Mouse (Mus musculus) A20 (cell line): ENCODE data around the gene Wnt5a.

Experiments
- DNase-seq: peaks from one replicate; pipeline ENCODE4 v3.0.0-alpha.2; 2011; ENCODE audit warnings: low read depth, low spot score

Gene Wnt5a

GRCm38 (mm10) chr14:28504101-28505050 lies at the start of gene Wnt5a:
TSS of gene Wnt5a (plus strand) at chr14:28504750.
- no peak for DNase-seq

- DNase-seq: no peak
Measured at GRCm38 (mm10) chr14:28456372-28457076, 48.0 kb upstream of the Wnt5a start.

DNA sequence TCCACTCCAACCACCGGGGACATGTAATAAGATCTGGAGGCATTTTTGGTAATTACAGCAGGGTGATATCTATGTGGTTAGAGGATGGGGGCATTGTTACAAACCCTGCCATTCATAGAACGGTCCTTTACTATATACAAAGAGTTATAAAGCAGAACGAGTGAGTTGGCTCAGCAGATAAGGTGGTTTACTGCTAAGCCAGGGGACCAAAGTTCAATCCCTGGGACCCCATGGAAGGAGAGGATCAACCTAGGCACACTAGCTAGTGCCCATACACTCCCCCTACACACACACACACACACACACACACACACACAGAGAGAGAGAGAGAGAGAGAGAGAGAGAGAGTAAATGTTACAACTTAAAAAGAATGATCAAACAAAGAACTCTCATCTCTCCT lies 47.1 kb upstream of the Wnt5a start:
- DNase-seq: no peak

DNA sequence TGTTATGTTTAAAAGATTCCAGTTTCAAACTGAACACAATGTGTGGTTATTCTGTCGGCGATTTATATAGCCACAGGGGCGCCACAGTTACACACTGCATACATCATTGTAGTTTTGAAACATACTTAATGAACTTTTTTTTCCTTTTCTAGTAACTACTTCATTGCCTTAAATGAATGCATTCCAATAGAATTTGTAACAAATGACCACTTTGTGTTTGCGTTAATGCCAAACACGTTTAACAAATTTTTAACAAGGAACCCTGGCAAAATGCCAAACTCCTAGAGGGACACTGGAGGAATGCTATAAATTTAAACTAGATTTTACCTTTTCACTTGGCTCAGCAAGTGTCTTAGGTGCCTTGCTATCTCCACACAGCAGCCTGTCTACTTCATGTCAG lies 36.6 kb upstream of the Wnt5a start:
- no peak for DNase-seq

- DNase-seq: no peak
Measured at GRCm38 (mm10) chr14:28469696-28470095, 34.9 kb upstream of the Wnt5a start.

GRCm38 (mm10) chr14:28470212-28470611 lies 34.3 kb upstream of the Wnt5a start:
- DNase-seq: no peak

DNA sequence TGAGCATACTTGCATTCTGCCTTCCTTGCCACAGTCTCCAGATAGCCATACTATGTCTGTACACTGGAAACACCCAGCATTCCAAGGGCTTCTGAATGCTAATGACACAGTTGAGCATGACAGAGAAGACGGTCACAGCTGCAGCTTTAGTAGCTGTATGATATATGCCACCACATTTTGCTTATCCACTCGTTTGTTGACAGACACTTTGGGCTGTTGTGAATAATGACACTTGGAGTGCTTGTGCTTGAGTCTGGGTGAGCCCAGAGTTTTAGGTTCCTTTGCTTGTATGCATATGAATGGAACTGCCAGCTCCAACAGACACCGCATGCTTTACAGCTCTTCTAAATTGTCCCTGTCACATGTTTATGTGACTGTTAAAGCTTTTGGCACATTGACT lies 29.5 kb upstream of the Wnt5a start:
- no peak for DNase-seq

DNA sequence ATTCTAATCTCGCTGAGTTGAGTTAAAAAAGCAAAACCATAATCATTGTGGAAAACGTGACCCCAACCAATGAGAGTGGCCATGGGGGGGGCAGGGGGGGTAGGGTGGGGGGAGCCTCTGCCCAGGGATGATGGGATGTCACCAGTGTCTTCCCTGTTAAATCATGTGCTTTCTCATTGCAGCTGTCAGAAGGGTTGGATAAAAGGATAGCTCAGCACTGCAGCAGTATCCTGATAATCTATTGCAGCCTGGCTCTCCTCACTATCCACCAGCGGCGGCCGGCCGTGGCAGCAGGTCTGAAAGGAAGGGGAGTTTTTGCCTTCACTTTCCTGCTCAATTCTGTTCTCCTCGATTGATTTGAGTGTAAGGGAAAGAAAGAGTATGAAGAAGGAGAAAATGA lies 29.1 kb upstream of the Wnt5a start:
- no peak for DNase-seq

DNA sequence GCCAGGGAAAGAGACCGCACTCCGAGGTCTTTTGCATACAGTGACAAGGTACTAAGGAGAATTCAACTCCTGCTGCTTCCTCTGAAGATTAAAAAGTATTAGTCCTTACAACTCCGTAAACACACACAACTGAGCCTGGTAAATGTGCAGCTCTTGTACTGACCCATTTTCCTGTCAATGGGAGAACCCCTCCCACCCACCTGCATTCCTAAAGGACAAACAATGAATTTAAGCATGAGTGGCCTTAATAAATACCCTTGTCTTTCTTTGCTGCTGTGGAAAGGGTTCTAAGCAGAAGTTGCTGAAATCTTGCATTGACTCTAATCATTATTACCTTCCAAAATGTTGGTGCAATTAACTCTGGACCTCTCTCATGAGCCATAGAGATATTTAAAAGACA lies 27.8 kb upstream of the Wnt5a start:
- DNase-seq: no peak

- no peak for DNase-seq
Measured at GRCm38 (mm10) chr14:28480866-28481265, 23.7 kb upstream of the Wnt5a start.

DNA sequence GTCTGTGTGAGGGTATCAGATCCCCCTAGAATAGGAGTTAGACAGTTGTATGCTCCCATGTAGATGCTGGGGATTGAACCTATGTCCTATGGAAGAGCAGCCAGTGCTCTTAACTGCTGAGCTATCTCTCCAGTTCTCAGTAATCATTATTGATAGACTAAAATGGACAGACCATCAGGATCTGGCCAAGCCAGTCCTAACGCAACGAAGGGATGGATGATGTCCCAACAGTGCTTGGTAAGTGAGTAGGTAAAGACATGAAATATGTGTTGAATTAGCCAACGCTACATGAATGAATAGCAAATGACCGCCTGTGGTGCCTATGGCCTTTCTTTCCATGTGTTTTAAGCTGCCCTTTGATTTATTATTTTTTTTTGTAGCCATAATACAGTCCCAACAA lies 10.7 kb upstream of the Wnt5a start:
- DNase-seq: no peak

DNA sequence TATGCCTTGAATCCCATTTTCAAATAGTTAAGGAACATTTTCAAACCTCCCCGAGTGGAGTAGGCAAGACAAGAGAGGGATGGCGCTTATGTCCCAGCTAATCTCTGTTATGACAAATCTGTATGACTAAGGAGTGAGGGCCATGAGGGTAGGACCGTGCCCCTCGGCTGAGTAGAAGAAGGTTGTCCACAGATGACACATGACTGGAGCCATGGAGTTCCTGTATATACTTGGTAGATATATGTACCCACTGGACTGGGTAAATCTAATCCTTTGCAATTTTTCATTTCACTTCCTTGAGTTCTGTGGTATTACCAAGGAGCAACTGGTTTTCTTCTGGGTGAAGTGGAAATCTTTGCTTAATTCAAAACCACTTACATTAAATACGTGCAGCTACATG lies 10.3 kb upstream of the Wnt5a start:
- DNase-seq: no peak

DNA sequence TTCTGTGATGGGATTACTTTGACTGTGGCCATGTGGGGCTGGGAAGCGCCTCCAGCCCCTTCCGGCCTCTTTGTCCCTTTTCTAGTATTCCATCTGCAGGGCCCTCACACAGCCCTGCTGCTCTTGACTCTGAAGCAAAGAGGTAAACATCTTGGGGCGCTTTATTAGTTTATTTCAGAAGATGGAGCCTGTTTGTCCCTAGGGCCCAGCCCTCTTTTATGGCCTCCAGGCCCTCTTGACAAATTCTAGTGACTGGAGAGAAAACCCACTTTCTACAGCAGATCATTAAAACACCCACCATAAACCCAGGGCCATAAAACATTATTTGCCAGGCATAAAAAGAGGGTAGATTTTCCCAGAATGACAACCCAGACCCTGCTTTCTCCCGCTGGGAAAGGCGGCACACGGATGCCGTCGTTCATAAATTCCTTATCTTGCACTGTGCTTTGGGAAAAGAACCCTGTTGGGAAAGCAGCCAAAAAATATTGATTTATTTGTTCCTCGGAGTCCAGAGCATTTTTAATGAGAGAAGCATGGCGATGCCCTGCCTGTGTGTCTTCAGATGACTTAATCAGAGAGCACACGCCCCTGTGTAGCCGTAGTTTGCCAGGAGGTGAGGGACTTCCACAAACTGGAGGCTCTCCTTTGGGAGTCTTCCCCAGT lies 3.2 kb upstream of the Wnt5a start:
- DNase-seq: no peak

GRCm38 (mm10) chr14:28503276-28503675 lies 1.3 kb upstream of the Wnt5a start:
- no peak for DNase-seq

- no peak for DNase-seq
Measured at GRCm38 (mm10) chr14:28505051-28505585, 568 bp downstream of the Wnt5a start.

DNA sequence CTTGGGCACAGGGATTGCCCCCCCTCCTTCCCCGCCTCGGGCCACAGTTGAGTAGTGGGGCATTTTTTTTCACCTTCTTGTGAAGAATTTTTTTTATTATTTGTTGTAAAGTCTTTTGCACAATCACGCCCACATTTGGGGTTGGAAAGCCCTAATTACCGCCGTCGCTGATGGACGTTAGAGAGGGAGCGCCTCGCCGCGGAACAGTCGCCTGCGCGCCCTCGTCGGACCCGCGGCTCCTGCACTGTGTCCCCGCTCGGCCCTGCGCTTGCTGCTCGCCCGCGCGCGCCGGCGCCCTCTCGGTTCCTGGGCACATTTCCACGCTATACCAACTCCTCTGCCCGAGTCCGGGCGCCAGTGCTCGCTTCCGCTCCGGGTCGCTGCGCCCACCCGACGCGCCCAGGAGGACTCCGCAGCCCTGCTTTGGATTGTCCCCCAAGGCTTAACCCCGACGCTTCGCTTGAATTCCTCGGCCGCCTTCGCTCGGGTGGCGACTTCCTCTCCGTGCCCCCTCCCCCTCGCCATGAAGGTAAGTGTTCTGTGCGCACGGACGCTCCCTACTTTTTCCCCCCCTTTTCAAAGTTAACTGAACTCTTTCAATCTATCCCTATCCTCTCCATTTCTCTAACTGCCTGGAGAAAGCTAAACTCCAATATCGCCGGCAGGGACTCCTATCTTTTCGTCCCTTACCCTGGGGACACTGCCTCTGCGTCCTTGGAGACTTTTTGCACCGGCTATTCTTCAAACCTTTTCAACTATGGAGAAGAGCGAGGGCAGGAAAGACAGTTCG lies 1.2 kb downstream of the Wnt5a start:
- DNase-seq: no peak

DNA sequence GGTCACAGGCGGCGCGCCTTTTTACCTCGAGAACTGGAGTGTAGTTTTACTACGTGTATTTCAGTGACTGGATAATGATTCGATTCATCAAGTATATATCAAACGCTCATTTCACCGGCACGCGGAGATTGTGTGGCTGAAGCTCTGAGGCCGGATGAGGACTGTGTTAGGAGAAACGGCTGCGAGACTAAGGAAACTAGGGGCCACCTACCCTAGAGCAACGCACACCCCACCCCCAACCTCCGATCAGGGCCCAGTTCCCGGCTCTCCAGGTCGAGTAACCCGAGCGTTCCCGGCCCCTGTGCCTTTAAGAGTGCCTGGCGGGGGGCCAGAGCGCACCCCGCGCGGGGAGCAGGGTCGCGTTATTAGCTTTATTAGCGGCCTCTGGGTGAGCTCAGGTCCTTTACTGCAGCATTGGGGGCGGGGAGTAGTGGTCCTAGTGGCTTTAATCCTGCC lies 1.9 kb downstream of the Wnt5a start:
- no peak for DNase-seq

DNA sequence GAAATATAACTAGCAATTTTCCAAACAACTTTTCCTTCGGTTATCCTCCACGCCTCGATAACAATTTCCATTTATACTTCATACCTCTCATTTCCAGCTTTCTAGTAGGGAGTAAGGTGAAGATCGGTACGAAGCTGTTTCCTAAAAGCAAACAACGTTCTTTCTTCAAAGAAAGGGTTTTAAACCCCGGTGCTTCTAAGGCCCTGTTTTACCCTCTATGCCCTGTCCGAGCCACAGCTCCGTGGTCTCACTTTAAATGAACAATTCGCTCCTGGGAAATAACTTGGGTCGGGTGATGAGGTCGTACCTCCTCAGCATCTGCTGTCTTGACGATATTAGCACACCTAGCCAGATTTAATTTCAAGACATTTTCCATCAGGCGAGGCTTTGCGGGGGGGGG lies 2.5 kb downstream of the Wnt5a start:
- no peak for DNase-seq

DNA sequence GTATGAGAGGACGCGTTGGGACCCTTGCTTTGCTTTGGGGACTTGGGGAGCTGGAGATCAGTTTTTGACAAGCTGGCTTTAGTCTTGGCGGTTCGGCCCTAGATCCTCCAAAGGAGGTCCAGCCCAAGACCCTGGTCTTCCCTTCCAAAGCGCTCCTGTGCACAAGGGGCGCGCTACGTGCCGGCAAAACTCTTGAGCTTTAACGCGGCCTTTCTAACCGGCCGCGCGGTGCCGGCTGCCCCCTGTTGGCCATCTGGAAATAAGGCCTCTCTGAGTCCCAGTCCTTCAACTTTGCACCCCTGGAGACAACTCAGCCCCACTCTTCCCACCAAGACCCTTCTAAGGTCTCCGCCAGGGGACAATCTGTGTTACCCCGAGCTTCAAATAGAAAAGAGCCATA lies 2.9 kb downstream of the Wnt5a start:
- no peak for DNase-seq

- no peak for DNase-seq
Measured at GRCm38 (mm10) chr14:28508288-28509258, 4.0 kb downstream of the Wnt5a start.
